In genomic region chr14:33923168-33924070, GRCm38 (mm10) we compare ENCODE assay signal across 8 mouse cellular contexts. TPM values are rescaled to one million over a fixed set of nuclear protein-coding genes. Genes with fewer than 3 reads are reported as not detected.
DNase-seq lines count a peak whose midpoint lies in the region; ATAC-seq and TF ChIP-seq lines count a peak whose summit lies in the region.

Gene Gdf10, plus strand, starts transcription at chr14:33923587.

- H3K4me1 ChIP-seq in E14TG2a.4 (replicated peaks; ENCODE audit: low read depth, low read length), result peaks cover 5% of the 10 kb centered on the region
- peaks cover 23% of the 10 kb centered on the region for H3K4me1 ChIP-seq in forebrain, embryonic 13.5 days
- peaks cover 34% of the 10 kb centered on the region for H3K4me1 ChIP-seq in hindbrain, embryonic 13.5 days (replicated peaks)
- peaks cover 63% of the 10 kb centered on the region for H3K4me1 ChIP-seq in limb, embryonic 10.5 days
- peaks cover 10% of the 10 kb centered on the region for H3K4me1 ChIP-seq in midbrain, embryonic 14.5 days (ENCODE audit: control insufficient read depth, insufficient read depth, low read length)
- H3K4me1 ChIP-seq in stomach, postnatal 0 days (replicated peaks; ENCODE audit: control insufficient read depth, insufficient read depth), result no peaks in the 10 kb centered on the region; the same call in 1 of the 2 replicates

- no peaks in the 10 kb centered on the region for H3K36me3 ChIP-seq in E14TG2a.4 (ENCODE audit: insufficient read depth, low read length)
- H3K36me3 ChIP-seq in forebrain, embryonic 13.5 days (ENCODE audit: poor library complexity, severe bottlenecking), result no peaks in the 10 kb centered on the region
- H3K36me3 ChIP-seq in hindbrain, embryonic 13.5 days, result no peaks in the 10 kb centered on the region
- no peaks in the 10 kb centered on the region for H3K36me3 ChIP-seq in limb, embryonic 10.5 days
- H3K36me3 ChIP-seq in midbrain, embryonic 14.5 days (ENCODE audit: control insufficient read depth, insufficient read depth, low read length), result no peaks in the 10 kb centered on the region
- H3K36me3 ChIP-seq in stomach, postnatal 0 days (ENCODE audit: control insufficient read depth, insufficient read depth, low read length), result no peaks in the 10 kb centered on the region

- ATAC-seq in forebrain, embryonic 13.5 days, result peak; percentile 77
- ATAC-seq in hindbrain, embryonic 13.5 days (ENCODE audit: low FRiP score), result peak; percentile 78
- ATAC-seq in midbrain, embryonic 14.5 days (ENCODE audit: low FRiP score, low TSS enrichment), result peak; percentile 66
- ATAC-seq in stomach, postnatal 0 days (ENCODE audit: low FRiP score, low TSS enrichment), result peak; percentile 51
- ATAC-seq in CD4-positive, CD25-positive, alpha-beta regulatory T cell, adult 4 months, result no peak

- H3K27ac ChIP-seq in forebrain, embryonic 13.5 days, result no peak within 1 kb of the TSS
- H3K27ac ChIP-seq in hindbrain, embryonic 13.5 days, result peak within 1 kb of the TSS; percentile 50; the same call in 1 of the 2 replicates
- peak within 1 kb of the TSS; percentile 82 for H3K27ac ChIP-seq in limb, embryonic 10.5 days
- no peak within 1 kb of the TSS for H3K27ac ChIP-seq in midbrain, embryonic 14.5 days (replicated peaks; ENCODE audit: low read depth, low read length)
- no peak within 1 kb of the TSS for H3K27ac ChIP-seq in stomach, postnatal 0 days (replicated peaks)

- no peak for TF ChIP-seq CTCF in E14TG2a.4 (conservative IDR thresholded peaks at IDR 0.05; ENCODE audit: low read length)
- TF ChIP-seq CTCF in stomach, postnatal 0 days (IDR thresholded peaks at IDR 0.05; ENCODE audit: low read depth), result no peak

- WGBS in forebrain, embryonic 13.5 days, result under 1% methylated on average over 71 of the region's 85 CpGs
- under 1% methylated on average over 85 of the region's 85 CpGs for WGBS in hindbrain, embryonic 13.5 days
- WGBS in limb, embryonic 10.5 days, result under 1% methylated on average over 85 of the region's 85 CpGs
- WGBS in midbrain, embryonic 14.5 days, result under 1% methylated on average over 83 of the region's 85 CpGs
- WGBS in stomach, postnatal 0 days, result under 1% methylated on average over 79 of the region's 85 CpGs

- H3K9me3 ChIP-seq in E14TG2a.4 (ENCODE audit: low read length), result no peaks in the 10 kb centered on the region
- H3K9me3 ChIP-seq in forebrain, embryonic 13.5 days (replicated peaks), result no peaks in the 10 kb centered on the region
- H3K9me3 ChIP-seq in hindbrain, embryonic 13.5 days, result no peaks in the 10 kb centered on the region
- no peaks in the 10 kb centered on the region for H3K9me3 ChIP-seq in limb, embryonic 10.5 days (replicated peaks)
- H3K9me3 ChIP-seq in midbrain, embryonic 14.5 days (ENCODE audit: control insufficient read depth, low read length), result no peaks in the 10 kb centered on the region
- no peaks in the 10 kb centered on the region for H3K9me3 ChIP-seq in stomach, postnatal 0 days (ENCODE audit: control insufficient read depth, low read length)

- peak within 1 kb of the TSS; percentile 78 for H3K4me3 ChIP-seq in E14TG2a.4 (replicated peaks; ENCODE audit: low read length)
- peak within 1 kb of the TSS; percentile 52 for H3K4me3 ChIP-seq in forebrain, embryonic 13.5 days
- peak within 1 kb of the TSS; percentile 59 for H3K4me3 ChIP-seq in hindbrain, embryonic 13.5 days
- peak within 1 kb of the TSS; percentile 69 for H3K4me3 ChIP-seq in limb, embryonic 10.5 days
- H3K4me3 ChIP-seq in midbrain, embryonic 14.5 days (replicated peaks; ENCODE audit: low read depth, low read length), result peak within 1 kb of the TSS; percentile 57
- peak within 1 kb of the TSS; percentile 48 for H3K4me3 ChIP-seq in stomach, postnatal 0 days (ENCODE audit: low read depth, low read length)

- peak within 1 kb of the TSS; percentile 90 for H3K4me2 ChIP-seq in forebrain, embryonic 13.5 days
- H3K4me2 ChIP-seq in hindbrain, embryonic 13.5 days, result peak within 1 kb of the TSS; percentile 94
- H3K4me2 ChIP-seq in midbrain, embryonic 14.5 days (ENCODE audit: low read length), result peak within 1 kb of the TSS; percentile 98
- peak within 1 kb of the TSS; percentile 86 for H3K4me2 ChIP-seq in stomach, postnatal 0 days (replicated peaks; ENCODE audit: low read depth)

- H3K9ac ChIP-seq in forebrain, embryonic 13.5 days, result peak within 1 kb of the TSS; percentile 60
- H3K9ac ChIP-seq in hindbrain, embryonic 13.5 days, result peak within 1 kb of the TSS; percentile 69
- H3K9ac ChIP-seq in midbrain, embryonic 14.5 days (replicated peaks; ENCODE audit: low read length), result peak within 1 kb of the TSS; percentile 49
- H3K9ac ChIP-seq in stomach, postnatal 0 days (ENCODE audit: low read length), result peak within 1 kb of the TSS; percentile 41; the same call in 1 of the 2 replicates

- no peak for TF ChIP-seq EP300 in stomach, postnatal 0 days (optimal IDR thresholded peaks at IDR 0.05)

- peak; percentile 57 for DNase-seq in ZHBTc4 (ENCODE audit: low read depth, low spot score)
- peak; percentile 67 for DNase-seq in limb, embryonic 10.5 days (ENCODE audit: low spot score)
- DNase-seq in midbrain, embryonic 14.5 days, result peak; percentile 76
- DNase-seq in stomach, postnatal 0 days (ENCODE audit: low spot score), result peak; percentile 38

- H3K27me3 ChIP-seq in E14TG2a.4 (ENCODE audit: insufficient read depth, low read length), result peaks cover 93% of the 10 kb centered on the region
- H3K27me3 ChIP-seq in forebrain, embryonic 13.5 days, result peaks cover 58% of the 10 kb centered on the region
- H3K27me3 ChIP-seq in hindbrain, embryonic 13.5 days, result peaks cover 85% of the 10 kb centered on the region
- peaks cover 88% of the 10 kb centered on the region for H3K27me3 ChIP-seq in limb, embryonic 10.5 days (ENCODE audit: low read depth, poor library complexity, severe bottlenecking)
- H3K27me3 ChIP-seq in midbrain, embryonic 14.5 days (ENCODE audit: control insufficient read depth, insufficient read depth, low read length), result peaks cover 32% of the 10 kb centered on the region
- H3K27me3 ChIP-seq in stomach, postnatal 0 days (ENCODE audit: control insufficient read depth, insufficient read depth, low read length), result peaks cover 2% of the 10 kb centered on the region; the same call in 1 of the 2 replicates

RNA-seq across cellular contexts. Expression of gene Gdf10, which starts in this region (rescaled TPM):
- 1.1 and 2.0 TPM in 2 replicates for polyA plus RNA-seq in forebrain, embryonic 13.5 days (2015; fragmentation: Nextera tagmentation; extraction: Ambion mirVana)
- 5.2 and 5.6 TPM in 2 replicates for polyA plus RNA-seq in hindbrain, embryonic 13.5 days (2015; fragmentation: Nextera tagmentation; extraction: Ambion mirVana)
- 1.1 and 2.8 TPM in 2 replicates for polyA plus RNA-seq in limb, embryonic 10.5 days (2016; fragmentation: Nextera tagmentation; extraction: Ambion mirVana)
- polyA plus RNA-seq in midbrain, embryonic 14.5 days (2014; fragmentation: Nextera tagmentation; extraction: Ambion mirVana), result 4.9 and 5.5 TPM in 2 replicates
- polyA plus RNA-seq in stomach, postnatal 0 days (2015; fragmentation: Nextera tagmentation; extraction: Ambion mirVana), result 2.0 and 2.2 TPM in 2 replicates
- polyA plus RNA-seq in CD4-positive, CD25-positive, alpha-beta regulatory T cell, adult 4 months (2017; shearing (Covaris generic)), result not detected

Comparison
In these comparisons a context has a peak if more than half of its experiments do, and no peak if none do; other contexts are left out.
1. H3K27ac ChIP-seq: peak in hindbrain, embryonic 13.5 days (single experiment) and limb, embryonic 10.5 days (single experiment); none in forebrain, embryonic 13.5 days (single experiment), midbrain, embryonic 14.5 days (single experiment) and stomach, postnatal 0 days (single experiment).
2. Peak in every context shown above with its lines, with median percentiles within 50 percentile points of each other: H3K4me3 ChIP-seq, DNase-seq, H3K4me2 ChIP-seq and H3K9ac ChIP-seq.